Mouse (Mus musculus) liver, embryonic 13.5 days (tissue): Measurements from ENCODE around the gene Nppc. TPM values are rescaled to one million over a fixed set of nuclear protein-coding genes. Genes with fewer than 3 reads are reported as not detected.
A peak's percentile ranks its signal among the peaks of the same experiment; 100 is the strongest.

ENCODE experiments used
- ATAC-seq: fragments of 200-750 bp; cut with Nextera tagmentation; 2 replicates; pipeline ENCODE4 v1.8.0; 2017; ENCODE audit warnings: low read depth, mild to moderate bottlenecking, moderate number of reproducible peaks, moderate library complexity
- DNase-seq: peaks from one replicate; pipeline ENCODE4 v3.0.0; 2022
- H3K27ac ChIP-seq: fragments of 300-500 bp; sonication (generic); 2 replicates; pipeline ENCODE4 v1.5.1; 2015; ENCODE audit warnings: moderate library complexity, mild to moderate bottlenecking, inconsistent platforms
- H3K27me3 ChIP-seq: fragments of 300-500 bp; sonication (generic); 2 replicates; pipeline ENCODE4 v1.6.1; 2015; ENCODE audit warnings: mild to moderate bottlenecking, inconsistent platforms
- H3K36me3 ChIP-seq: fragments of 300-500 bp; sonication (generic); 2 replicates; pipeline ENCODE4 v1.6.1; 2015; ENCODE audit warnings: mild to moderate bottlenecking, inconsistent platforms
- H3K4me1 ChIP-seq: fragments of 300-500 bp; sonication (generic); replicated peaks from 2 replicates; pipeline ENCODE4 v1.6.1; 2015; ENCODE audit warnings: inconsistent platforms
- H3K4me2 ChIP-seq: fragments of 300-500 bp; sonication (generic); 2 replicates; pipeline ENCODE4 v1.6.1; 2015; ENCODE audit warnings: inconsistent platforms, mild to moderate bottlenecking, moderate library complexity
- H3K4me3 ChIP-seq: fragments of 300-500 bp; sonication (generic); replicated peaks from 2 replicates; pipeline ENCODE4 v1.5.1; 2015; ENCODE audit warnings: mild to moderate bottlenecking, inconsistent platforms
- H3K9ac ChIP-seq: fragments of 300-500 bp; sonication (generic); 2 replicates; pipeline ENCODE4 v1.6.1; 2015; ENCODE audit warnings: mild to moderate bottlenecking, inconsistent platforms
- H3K9me3 ChIP-seq: fragments of 300-500 bp; sonication (generic); replicated peaks from 2 replicates; pipeline ENCODE4 v1.6.1; 2016; ENCODE audit warnings: inconsistent platforms
- WGBS: fragments of 180-500 bp; shearing (Covaris S2); methylation state at CpG from one replicate; pipeline ENCODE4 v1.1.7; 2015; ENCODE audit not compliant: insufficient replicate concordance; 5-methylcytosine and 5-hydroxymethylcytosine counted together
- polyA plus RNA-seq: library from polyadenylated mRNA; unstranded; fragments of >200 nt; fragmentation: Nextera tagmentation; extraction: Ambion mirVana; gene quantifications from 2 replicates; pipeline ENCODE4 v1.2.1, GENCODE M21; 2015

Gene Nppc
- polyA plus RNA-seq: not detected in 2 replicates

- Histone ChIP-seq H3K4me3 (peak within 1 kb of the TSS; percentile 48), H3K9me3 (no peaks in the 10 kb centered on the region), H3K4me1 (peaks cover 14% of the 10 kb centered on the region), H3K36me3 (no peaks in the 10 kb centered on the region), H3K4me2 (peak within 1 kb of the TSS; percentile 71), H3K9ac (no peak within 1 kb of the TSS), H3K27ac (no peak within 1 kb of the TSS), H3K27me3 (peaks cover 80% of the 10 kb centered on the region)
- DNase-seq: peak; percentile 9
- 5% methylated on average over 59 of the region's 59 CpGs for WGBS
- peak; percentile 63 for ATAC-seq
These were observed at the start of gene Nppc for GRCm38 (mm10) chr1:86670279-86671038. Nppc (minus strand) TSS chr1:86670571.

DNA sequence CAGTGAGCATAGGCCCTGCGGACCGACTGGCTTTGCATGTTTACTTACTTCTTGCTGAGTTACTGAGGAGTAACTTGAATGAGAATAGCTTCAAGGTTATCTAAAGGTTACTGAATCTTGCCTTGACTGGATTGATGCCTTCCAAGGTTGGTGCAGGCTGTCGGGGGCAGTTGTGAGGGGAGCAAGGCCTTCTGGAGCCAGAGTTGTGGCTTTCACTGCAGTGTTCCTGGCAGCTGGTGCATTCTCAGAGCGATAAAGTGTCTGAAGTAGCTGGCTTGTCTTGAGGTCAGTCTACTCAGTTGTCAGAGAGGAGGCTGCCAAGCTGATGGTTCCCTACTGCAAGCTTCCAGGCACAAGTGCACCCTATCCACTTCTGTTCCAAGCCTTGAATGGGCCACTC, 49.0 kb upstream of the Nppc start:
- DNase-seq: no peak

GRCm38 (mm10) chr1:86718190-86718589, 47.8 kb upstream of the Nppc start:
- Histone ChIP-seq H3K36me3 (no peaks in the 10 kb centered on the region), H3K4me1 (peaks cover 30% of the 10 kb centered on the region), H3K27me3 (no peaks in the 10 kb centered on the region), H3K27ac (no peak overlapping the region; the same call in 1 of the 2 replicates), H3K9ac (no peak overlapping the region), H3K4me3 (no peak overlapping the region), H3K9me3 (no peaks in the 10 kb centered on the region), H3K4me2 (no peak overlapping the region)
- DNase-seq (no peak), ATAC-seq (no peak)
- WGBS: 61% methylated on average over 1 of the region's 1 CpGs

More for the DNA sequence above, 49.0 kb upstream of the Nppc start:
- H3K9me3 ChIP-seq: no peaks in the 10 kb centered on the region
- no peak for ATAC-seq
- no peak overlapping the region for H3K9ac ChIP-seq
- peak overlapping the region; percentile 57 for H3K27ac ChIP-seq
- no peak overlapping the region for H3K4me2 ChIP-seq
- no peaks in the 10 kb centered on the region for H3K36me3 ChIP-seq
- peaks cover 30% of the 10 kb centered on the region for H3K4me1 ChIP-seq
- WGBS: 55% methylated on average over 4 of the region's 4 CpGs
- H3K27me3 ChIP-seq: no peaks in the 10 kb centered on the region
- no peak overlapping the region for H3K4me3 ChIP-seq

- WGBS: 76% methylated on average over 4 of the region's 4 CpGs
- ATAC-seq (0 out of 2 replicates have a peak, but pooled peaks have one; percentile 54), DNase-seq (no peak)
- Histone ChIP-seq H3K27ac (0 out of 2 replicates have a peak overlapping the region, but pooled peaks have one; percentile 0), H3K4me2 (no peak overlapping the region), H3K4me3 (no peak overlapping the region), H3K9me3 (no peaks in the 10 kb centered on the region), H3K36me3 (no peaks in the 10 kb centered on the region), H3K27me3 (no peaks in the 10 kb centered on the region), H3K4me1 (peaks cover 22% of the 10 kb centered on the region), H3K9ac (no peak overlapping the region)
These were observed 42.7 kb upstream of the Nppc start for GRCm38 (mm10) chr1:86713054-86713453.

- WGBS: 59% methylated on average over 2 of the region's 2 CpGs
These were observed 41.7 kb upstream of the Nppc start for GRCm38 (mm10) chr1:86712045-86712444.

GRCm38 (mm10) chr1:86709546-86709945, 39.2 kb upstream of the Nppc start:
- no peak overlapping the region for H3K4me2 ChIP-seq
- H3K9me3 ChIP-seq: no peaks in the 10 kb centered on the region
- H3K4me3 ChIP-seq: no peak overlapping the region
- no peaks in the 10 kb centered on the region for H3K27me3 ChIP-seq
- H3K9ac ChIP-seq: no peak overlapping the region
- DNase-seq (no peak), ATAC-seq (0 out of 2 replicates have a peak, but pooled peaks have one; percentile 39)
- 49% methylated on average over 4 of the region's 4 CpGs for WGBS
- no peak overlapping the region for H3K27ac ChIP-seq
- H3K36me3 ChIP-seq: no peaks in the 10 kb centered on the region
- H3K4me1 ChIP-seq: peaks cover 21% of the 10 kb centered on the region

More at GRCm38 (mm10) chr1:86712045-86712444, 41.7 kb upstream of the Nppc start:
- H3K4me1 ChIP-seq: peaks cover 14% of the 10 kb centered on the region
- no peak overlapping the region for H3K4me2 ChIP-seq
- H3K27me3 ChIP-seq: no peaks in the 10 kb centered on the region
- H3K9me3 ChIP-seq: no peaks in the 10 kb centered on the region
- ATAC-seq (no peak), DNase-seq (no peak)
- no peak overlapping the region for H3K9ac ChIP-seq
- H3K36me3 ChIP-seq: no peaks in the 10 kb centered on the region
- H3K4me3 ChIP-seq: no peak overlapping the region
- H3K27ac ChIP-seq: no peak overlapping the region

DNA sequence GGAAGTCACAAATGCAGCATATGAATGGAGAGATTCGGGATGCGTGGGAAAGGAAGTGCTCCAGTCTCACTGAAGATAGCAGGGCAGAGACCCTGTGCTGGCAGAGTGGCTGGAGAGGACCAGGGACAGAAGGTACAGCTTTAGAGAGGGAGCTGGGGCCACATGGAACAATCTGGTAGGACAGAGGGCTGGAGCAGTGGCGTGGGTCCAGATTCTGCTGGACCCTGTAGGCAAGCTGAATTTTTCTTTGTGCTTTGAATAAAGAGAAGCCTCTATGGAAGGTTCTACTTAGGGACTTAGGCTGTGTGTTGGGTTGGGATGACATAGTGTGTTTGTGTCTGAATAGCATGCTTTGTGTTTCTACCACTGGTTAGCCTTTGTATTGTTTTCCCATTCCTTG, 35.1 kb upstream of the Nppc start:
- Histone ChIP-seq H3K4me3 (no peak overlapping the region), H3K27me3 (no peaks in the 10 kb centered on the region), H3K9me3 (no peaks in the 10 kb centered on the region), H3K4me1 (peaks cover 43% of the 10 kb centered on the region), H3K36me3 (no peaks in the 10 kb centered on the region), H3K9ac (no peak overlapping the region), H3K27ac (no peak overlapping the region), H3K4me2 (0 out of 2 replicates have a peak overlapping the region, but pooled peaks have one; percentile 2)
- WGBS: 70% methylated on average over 3 of the region's 3 CpGs
- ATAC-seq: no peak
- DNase-seq: no peak

DNA sequence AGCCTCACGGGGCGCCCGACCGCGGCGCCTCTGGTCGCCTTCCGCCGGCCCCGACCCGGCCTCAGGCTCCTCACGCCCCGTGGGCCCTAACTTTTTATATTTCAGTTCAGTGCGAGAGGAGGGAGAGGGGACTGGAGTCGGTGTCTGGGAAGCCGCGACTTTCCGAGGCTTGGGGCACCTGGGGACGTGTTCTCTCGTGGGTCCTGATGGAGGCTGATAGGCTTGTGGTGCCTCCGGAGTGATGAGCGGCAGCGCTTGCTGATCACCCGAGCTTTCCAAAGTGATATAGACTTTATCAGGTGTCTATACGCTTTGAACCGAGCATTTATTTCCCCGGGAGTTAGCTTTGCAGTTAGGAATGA, 33.6 kb upstream of the Nppc start:
- peak overlapping the region; percentile 67 for H3K4me2 ChIP-seq
- no peaks in the 10 kb centered on the region for H3K36me3 ChIP-seq
- peak overlapping the region; percentile 83 for H3K9ac ChIP-seq
- no peaks in the 10 kb centered on the region for H3K9me3 ChIP-seq
- DNase-seq (no peak), ATAC-seq (peak; percentile 54)
- WGBS: under 1% methylated on average over 27 of the region's 27 CpGs
- H3K4me1 ChIP-seq: peaks cover 43% of the 10 kb centered on the region
- peak overlapping the region; percentile 75 for H3K27ac ChIP-seq
- peak overlapping the region; percentile 80 for H3K4me3 ChIP-seq
- H3K27me3 ChIP-seq: no peaks in the 10 kb centered on the region

DNA sequence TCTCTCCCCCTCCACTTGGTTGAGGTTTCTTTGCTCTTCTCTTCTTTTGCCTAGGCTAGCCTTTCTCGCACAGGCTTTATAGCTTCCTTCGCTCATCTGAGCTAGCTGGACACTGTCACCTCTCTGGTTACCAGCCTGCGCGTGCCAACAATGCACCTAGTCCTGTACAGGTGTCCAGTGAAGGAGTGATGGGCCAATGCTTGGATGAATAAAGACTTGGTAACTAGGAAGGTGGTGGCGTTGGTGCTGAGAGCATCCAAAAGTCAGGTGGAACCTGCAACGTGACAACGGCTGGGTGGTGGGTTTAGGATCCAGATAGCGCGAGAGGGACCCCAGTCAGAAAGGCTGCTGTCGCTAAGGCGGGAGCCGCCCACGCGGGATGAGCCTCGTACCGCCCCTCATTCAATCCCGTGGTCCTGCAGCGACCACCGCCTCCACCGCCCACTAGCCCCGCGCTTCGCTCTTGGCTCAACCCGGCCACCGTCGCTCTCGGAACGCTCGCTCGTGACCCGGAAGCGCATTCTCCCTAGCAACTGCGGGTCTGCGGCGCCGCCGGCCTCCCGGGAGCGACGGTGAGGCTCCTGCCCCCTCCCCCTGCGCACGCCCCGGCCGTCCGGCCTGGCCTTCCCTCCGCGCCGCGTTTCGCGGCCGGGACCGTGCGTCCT, 33.1 kb upstream of the Nppc start, which contains the start of gene Dis3l2:
Gene Dis3l2, plus strand, starts transcription at position 509 of the 665 bp plus-strand sequence.
- H3K27me3 ChIP-seq: no peaks in the 10 kb centered on the region
- H3K27ac ChIP-seq: peak within 1 kb of the TSS; percentile 75
- H3K4me1 ChIP-seq: peaks cover 38% of the 10 kb centered on the region
- peak; percentile 59 for DNase-seq
- H3K36me3 ChIP-seq: no peaks in the 10 kb centered on the region
- peak within 1 kb of the TSS; percentile 67 for H3K4me2 ChIP-seq
- H3K9ac ChIP-seq: peak within 1 kb of the TSS; percentile 83
- peak; percentile 80 for ATAC-seq
- H3K9me3 ChIP-seq: no peaks in the 10 kb centered on the region
- 3% methylated on average over 54 of the region's 54 CpGs for WGBS
- peak within 1 kb of the TSS; percentile 80 for H3K4me3 ChIP-seq

DNA sequence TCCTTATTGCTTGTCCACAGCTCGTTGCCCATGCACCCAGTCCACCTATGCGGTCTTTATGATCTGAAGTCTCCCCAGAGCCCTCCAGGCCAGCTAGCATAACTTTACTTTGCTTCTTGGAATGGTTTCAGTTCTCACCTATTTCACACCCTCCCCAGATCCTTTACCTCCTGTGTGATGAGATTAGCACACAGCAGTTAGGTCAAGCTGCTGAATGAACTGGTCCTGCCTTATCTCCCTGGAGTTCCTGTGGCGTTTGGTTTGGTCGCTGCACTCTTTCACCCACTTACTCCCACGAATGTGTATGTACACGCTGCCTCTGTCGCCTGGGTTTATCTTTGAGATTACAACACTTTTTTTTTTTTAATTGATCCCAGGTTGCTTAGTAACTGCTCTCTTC, 30.0 kb upstream of the Nppc start:
- no peak overlapping the region; the same call in 1 of the 2 replicates for H3K27ac ChIP-seq
- H3K4me1 ChIP-seq: peaks cover 34% of the 10 kb centered on the region
- WGBS: 16% methylated on average over 7 of the region's 7 CpGs
- H3K9me3 ChIP-seq: no peaks in the 10 kb centered on the region
- H3K4me3 ChIP-seq: no peak overlapping the region
- H3K27me3 ChIP-seq: no peaks in the 10 kb centered on the region
- no peak overlapping the region for H3K9ac ChIP-seq
- peak overlapping the region; percentile 24 for H3K4me2 ChIP-seq
- ATAC-seq (peak; percentile 59), DNase-seq (peak; percentile 17)
- no peaks in the 10 kb centered on the region for H3K36me3 ChIP-seq

- Histone ChIP-seq H3K27me3 (no peaks in the 10 kb centered on the region), H3K27ac (no peak overlapping the region), H3K4me3 (no peak overlapping the region), H3K9me3 (no peaks in the 10 kb centered on the region), H3K9ac (no peak overlapping the region), H3K36me3 (no peaks in the 10 kb centered on the region), H3K4me1 (peaks cover 26% of the 10 kb centered on the region), H3K4me2 (no peak overlapping the region)
- DNase-seq: no peak
- 61% methylated on average over 11 of the region's 11 CpGs for WGBS
- no peak for ATAC-seq
These were observed 29.2 kb upstream of the Nppc start for GRCm38 (mm10) chr1:86699346-86700136.
